Mouse (Mus musculus) hindbrain, embryonic 16.5 days (tissue): ENCODE measurements at regions not wholly inside any gene's neighbourhood (a gene's known extent, or its start where the extent isn't known, plus 50 kb on each side); places are given as distances from the start of the nearest gene placed in this dataset.

Source experiments
- ATAC-seq: fragments of 200-750 bp; cut with Nextera tagmentation; 2 replicates; pipeline ENCODE4 v1.8.0; 2017; ENCODE audit warnings: moderate TSS enrichment, moderate library complexity
- H3K27ac ChIP-seq: fragments of 300-500 bp; sonication (generic); 2 replicates; pipeline ENCODE4 v1.5.1; 2014; ENCODE audit warnings: low read depth, mild to moderate bottlenecking, control low read depth, low read length, moderate library complexity
- H3K27me3 ChIP-seq: fragments of 300-500 bp; sonication (generic); replicated peaks from 2 replicates; pipeline ENCODE4 v1.6.1; 2014; ENCODE audit warnings: low read length; ENCODE audit not compliant: control insufficient read depth, insufficient read depth
- H3K36me3 ChIP-seq: fragments of 300-500 bp; sonication (generic); 2 replicates; pipeline ENCODE4 v1.6.1; 2014; ENCODE audit warnings: mild to moderate bottlenecking, low read length, moderate library complexity, mixed read lengths; ENCODE audit not compliant: control insufficient read depth, insufficient read depth
- H3K4me1 ChIP-seq: fragments of 300-500 bp; sonication (generic); 2 replicates; pipeline ENCODE4 v1.6.1; 2014; ENCODE audit warnings: low read depth, low read length; ENCODE audit not compliant: control insufficient read depth, insufficient read depth
- H3K4me2 ChIP-seq: fragments of 300-500 bp; sonication (generic); 2 replicates; pipeline ENCODE4 v1.6.1; 2014; ENCODE audit warnings: mild to moderate bottlenecking, low read length, control low read depth, moderate library complexity
- H3K4me3 ChIP-seq: fragments of 300-500 bp; sonication (generic); 2 replicates; pipeline ENCODE4 v1.5.1; 2014; ENCODE audit warnings: mild to moderate bottlenecking, low read length, control low read depth, moderate library complexity
- H3K9ac ChIP-seq: fragments of 300-500 bp; sonication (generic); 2 replicates; pipeline ENCODE4 v1.6.1; 2014; ENCODE audit warnings: low read depth, mild to moderate bottlenecking, control low read depth, low read length, moderate library complexity
- H3K9me3 ChIP-seq: fragments of 300-500 bp; sonication (generic); 2 replicates; pipeline ENCODE4 v1.6.1; 2014; ENCODE audit warnings: mild to moderate bottlenecking, low read length, moderate library complexity; ENCODE audit not compliant: control insufficient read depth
- WGBS: fragments of 180-500 bp; shearing (Covaris S2); extraction: QIAGEN DNeasy Blood & Tissue Kit; methylation state at CpG from one replicate; pipeline ENCODE4 v1.1.7; 2014; 5-methylcytosine and 5-hydroxymethylcytosine counted together

DNA sequence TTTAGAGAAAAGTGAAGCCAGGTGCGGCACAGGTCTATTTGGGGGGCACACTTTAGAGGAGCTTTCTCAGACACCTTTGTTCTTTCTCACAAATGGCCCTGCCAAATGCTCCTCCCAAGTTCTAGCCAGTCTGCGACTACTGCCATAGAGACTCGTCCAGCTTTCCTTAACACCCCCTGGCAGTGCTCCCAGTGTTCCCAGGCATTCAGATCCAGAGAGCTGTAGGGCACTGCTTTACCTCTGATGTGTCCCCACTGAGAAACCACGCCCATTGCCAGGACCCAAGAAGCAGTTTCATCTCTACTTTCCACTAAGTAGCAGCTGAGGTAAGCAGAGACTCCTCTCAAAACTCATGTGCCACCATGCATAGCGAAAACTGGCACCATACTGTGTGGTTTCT is 102.3 kb upstream of the Mgmt start:
- no peaks in the 10 kb centered on the region; the same call in 1 of the 2 replicates for H3K4me1 ChIP-seq
- H3K9ac ChIP-seq, result no peak overlapping the region
- peaks cover 2% of the 10 kb centered on the region; the same call in 1 of the 2 replicates for H3K9me3 ChIP-seq
- WGBS, result 75% methylated on average over 5 of the region's 5 CpGs
- no peak overlapping the region for H3K4me2 ChIP-seq
- no peak for ATAC-seq
- no peak overlapping the region for H3K27ac ChIP-seq
- no peak overlapping the region for H3K4me3 ChIP-seq
- no peaks in the 10 kb centered on the region for H3K36me3 ChIP-seq
- H3K27me3 ChIP-seq, result no peaks in the 10 kb centered on the region

DNA sequence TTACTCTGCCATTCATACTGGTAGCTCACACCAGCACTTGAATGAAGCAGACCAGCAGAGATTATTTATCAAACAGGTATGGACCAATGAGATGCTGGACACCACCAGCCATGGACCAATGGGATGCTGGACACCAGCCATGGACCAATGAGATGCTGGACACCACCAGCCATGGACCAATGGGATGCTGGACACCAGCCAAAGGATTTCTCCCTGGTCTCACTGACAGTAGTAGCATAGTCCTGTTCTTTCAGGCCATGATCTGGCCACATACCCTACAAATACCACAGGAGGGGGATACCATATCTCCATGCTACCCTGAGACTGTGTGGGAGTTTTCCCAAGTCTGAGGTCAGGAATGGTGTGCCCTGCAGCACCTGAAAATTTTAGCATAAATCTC is 98.0 kb upstream of the Mgmt start:
- no peak overlapping the region for H3K27ac ChIP-seq
- H3K4me3 ChIP-seq, result no peak overlapping the region
- no peaks in the 10 kb centered on the region for H3K36me3 ChIP-seq
- peaks cover 3% of the 10 kb centered on the region for H3K4me1 ChIP-seq
- ATAC-seq, result no peak
- no peak overlapping the region for H3K9ac ChIP-seq
- H3K4me2 ChIP-seq, result no peak overlapping the region
- H3K27me3 ChIP-seq, result no peaks in the 10 kb centered on the region
- no peaks in the 10 kb centered on the region for H3K9me3 ChIP-seq

DNA sequence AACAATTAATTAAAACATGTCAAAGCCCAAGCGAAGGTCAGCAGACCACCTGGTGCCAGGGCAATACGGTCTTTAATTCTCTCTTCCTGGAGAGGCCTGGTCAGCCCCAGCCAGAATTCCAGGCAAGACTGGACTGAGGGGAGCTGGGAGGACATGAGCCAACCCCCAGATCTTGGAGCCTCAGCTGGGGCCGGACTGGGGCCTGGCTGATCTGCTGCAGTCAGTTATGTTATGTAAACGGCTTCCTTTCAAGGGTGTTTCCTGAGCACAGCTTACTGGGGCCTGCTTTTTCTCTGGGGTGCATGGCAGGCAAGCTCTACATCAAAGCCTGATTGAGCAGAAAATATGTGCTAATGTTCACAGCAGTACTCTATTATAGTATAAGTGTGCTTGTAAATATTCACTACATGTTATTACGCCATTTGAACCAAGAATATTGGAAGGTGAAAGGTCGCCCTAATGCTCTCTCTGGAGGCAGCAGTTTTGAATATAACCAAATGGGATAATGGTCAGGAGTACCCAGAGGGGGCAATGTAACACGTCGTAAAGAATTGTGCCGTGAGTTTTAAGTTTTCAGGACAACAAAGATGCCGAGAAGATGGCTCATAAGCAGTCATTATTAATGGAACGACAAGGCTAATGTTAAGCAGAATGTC is 96.5 kb upstream of the Mgmt start:
- no peak overlapping the region for H3K27ac ChIP-seq
- WGBS, result 33% methylated on average over 11 of the region's 11 CpGs

DNA sequence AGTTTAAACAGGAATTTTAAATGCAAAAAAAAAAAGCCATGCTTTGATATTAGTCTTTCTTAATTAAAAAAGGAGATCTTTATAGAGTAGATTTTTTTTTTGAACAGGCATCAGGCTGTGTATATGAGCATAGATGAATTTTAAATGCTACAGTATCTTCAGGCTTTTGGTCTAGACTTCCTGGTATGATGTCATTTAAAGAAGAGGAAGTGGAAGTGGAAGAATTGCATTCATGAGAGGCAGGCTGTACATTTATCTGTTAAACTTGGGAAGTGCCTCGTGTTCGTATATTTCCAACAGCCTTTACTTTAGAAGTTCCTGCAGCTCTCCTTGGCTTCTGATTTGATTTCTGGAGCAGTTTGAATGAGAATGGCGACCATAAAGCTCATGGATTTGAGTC is 95.8 kb upstream of the Mgmt start:
- Histone ChIP-seq H3K4me1 (peaks cover 3% of the 10 kb centered on the region; the same call in 1 of the 2 replicates), H3K4me3 (no peak overlapping the region), H3K36me3 (no peaks in the 10 kb centered on the region), H3K27ac (no peak overlapping the region), H3K4me2 (no peak overlapping the region), H3K27me3 (no peaks in the 10 kb centered on the region), H3K9ac (no peak overlapping the region), H3K9me3 (no peaks in the 10 kb centered on the region)
- ATAC-seq, result no peak
- WGBS, result 88% methylated on average over 3 of the region's 3 CpGs

More for the DNA sequence above, 96.5 kb upstream of the Mgmt start:
- H3K4me1 ChIP-seq, result peaks cover 3% of the 10 kb centered on the region; the same call in 1 of the 2 replicates
- H3K36me3 ChIP-seq, result no peaks in the 10 kb centered on the region
- no peaks in the 10 kb centered on the region for H3K27me3 ChIP-seq
- H3K4me3 ChIP-seq, result no peak overlapping the region
- no peak for ATAC-seq
- H3K9ac ChIP-seq, result no peak overlapping the region
- H3K4me2 ChIP-seq, result no peak overlapping the region
- no peaks in the 10 kb centered on the region for H3K9me3 ChIP-seq

DNA sequence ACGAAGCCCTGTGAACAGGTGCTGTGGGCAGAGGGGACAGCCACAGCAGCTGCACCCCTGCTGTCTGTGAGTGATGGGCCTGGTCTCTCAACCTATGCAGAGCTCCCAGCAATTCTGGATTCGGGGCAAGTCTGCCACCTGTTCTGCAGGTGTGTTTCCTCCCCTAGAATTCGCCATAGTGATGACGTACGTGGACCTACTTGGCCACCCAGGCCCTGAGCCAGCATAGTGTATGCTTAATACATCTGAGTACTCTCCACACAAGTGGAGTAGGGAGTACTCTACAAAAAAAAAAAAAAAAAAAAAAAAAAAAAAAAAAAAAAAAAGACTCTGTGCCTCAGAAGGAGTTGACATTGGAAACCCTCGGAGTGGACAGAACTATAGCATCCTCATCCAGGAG is 87.3 kb upstream of the Mgmt start:
- Histone ChIP-seq H3K9ac (no peak overlapping the region), H3K4me1 (no peaks in the 10 kb centered on the region), H3K36me3 (no peaks in the 10 kb centered on the region), H3K4me2 (no peak overlapping the region), H3K9me3 (no peaks in the 10 kb centered on the region), H3K27me3 (no peaks in the 10 kb centered on the region), H3K27ac (no peak overlapping the region), H3K4me3 (no peak overlapping the region)
- 83% methylated on average over 6 of the region's 6 CpGs for WGBS
- ATAC-seq, result no peak

DNA sequence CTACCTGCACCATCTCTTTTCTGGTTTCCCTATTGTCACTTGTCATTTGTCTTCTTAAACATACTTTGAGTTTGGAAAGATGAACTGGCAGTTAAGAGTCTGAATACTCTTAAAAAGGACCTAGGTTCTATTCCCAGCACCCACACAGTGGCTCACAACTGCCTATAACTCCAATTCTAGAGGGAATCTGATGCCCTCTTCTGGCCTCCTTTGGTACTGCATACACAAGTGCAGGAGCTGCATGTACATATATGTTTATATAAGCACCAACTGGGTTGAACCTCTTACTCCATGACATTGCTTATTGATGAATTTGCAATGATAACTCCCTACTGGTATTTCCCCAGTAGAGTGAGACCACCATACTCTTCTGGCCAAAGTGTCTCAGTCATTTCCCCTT is 86.4 kb upstream of the Mgmt start:
- H3K36me3 ChIP-seq, result no peaks in the 10 kb centered on the region
- H3K9ac ChIP-seq, result no peak overlapping the region
- no peaks in the 10 kb centered on the region for H3K27me3 ChIP-seq
- no peaks in the 10 kb centered on the region for H3K9me3 ChIP-seq
- ATAC-seq, result no peak
- H3K4me3 ChIP-seq, result no peak overlapping the region
- H3K4me2 ChIP-seq, result no peak overlapping the region
- H3K27ac ChIP-seq, result no peak overlapping the region
- no peaks in the 10 kb centered on the region for H3K4me1 ChIP-seq

DNA sequence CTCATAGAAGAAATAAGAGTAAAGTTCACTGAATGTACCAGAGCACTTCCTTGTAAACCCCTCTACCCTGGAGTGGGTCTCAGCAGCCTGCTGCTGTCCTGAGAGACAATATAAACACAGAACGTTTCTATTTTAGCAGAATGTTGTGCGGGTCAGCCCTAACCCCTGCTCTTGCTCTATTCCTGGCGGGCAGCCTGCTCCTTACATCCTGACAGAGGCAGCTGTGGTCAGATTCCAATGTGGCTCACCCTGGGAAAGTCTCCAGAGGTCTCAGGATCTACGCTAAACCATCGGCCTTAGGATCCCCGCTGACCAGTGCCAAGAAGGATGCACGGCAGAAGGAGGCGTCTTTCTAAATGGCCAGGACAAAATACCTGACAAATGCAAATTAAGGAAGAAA is 84.8 kb upstream of the Mgmt start:
- H3K27ac ChIP-seq, result no peak overlapping the region
- no peak overlapping the region for H3K4me2 ChIP-seq
- ATAC-seq, result no peak
- H3K4me1 ChIP-seq, result no peaks in the 10 kb centered on the region
- H3K27me3 ChIP-seq, result no peaks in the 10 kb centered on the region
- no peaks in the 10 kb centered on the region for H3K36me3 ChIP-seq
- no peaks in the 10 kb centered on the region for H3K9me3 ChIP-seq
- H3K4me3 ChIP-seq, result no peak overlapping the region
- 80% methylated on average over 8 of the region's 8 CpGs for WGBS
- H3K9ac ChIP-seq, result no peak overlapping the region

DNA sequence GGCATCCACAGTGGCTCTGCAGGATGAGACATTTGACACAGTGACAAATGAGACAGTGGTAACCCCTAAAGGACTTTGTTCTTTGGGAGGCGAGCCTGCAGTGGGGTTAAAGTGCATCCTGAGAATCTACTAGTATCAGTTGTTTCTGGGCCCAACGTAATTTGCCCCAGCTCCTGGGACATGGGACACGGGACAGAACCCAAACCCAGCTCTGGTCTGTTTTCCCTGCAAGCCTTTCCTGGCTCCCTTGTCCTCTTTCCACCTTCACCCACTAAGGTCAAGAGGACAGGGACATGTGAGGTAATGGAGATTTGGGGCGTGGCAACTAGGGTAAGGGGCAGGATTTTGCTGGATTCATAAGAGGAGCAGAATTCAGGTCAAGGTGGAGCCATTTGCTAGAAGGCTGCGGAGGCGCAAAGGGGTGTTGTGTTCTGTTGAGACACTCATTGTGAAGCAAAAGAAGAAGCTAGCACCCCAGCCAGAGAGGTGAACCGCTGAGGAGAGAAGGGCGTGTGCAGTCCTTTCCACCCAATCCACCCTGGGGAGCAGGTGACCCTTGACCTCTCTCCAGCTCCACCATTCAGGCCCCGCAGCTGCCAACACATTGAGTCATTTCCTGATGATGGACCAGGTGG is 80.6 kb upstream of the Mgmt start:
- ATAC-seq, result no peak
- H3K4me3 ChIP-seq, result no peak overlapping the region
- 79% methylated on average over 9 of the region's 9 CpGs for WGBS
- no peaks in the 10 kb centered on the region for H3K36me3 ChIP-seq
- H3K4me1 ChIP-seq, result no peaks in the 10 kb centered on the region
- no peaks in the 10 kb centered on the region for H3K27me3 ChIP-seq
- H3K9ac ChIP-seq, result no peak overlapping the region
- H3K27ac ChIP-seq, result no peak overlapping the region
- no peaks in the 10 kb centered on the region for H3K9me3 ChIP-seq
- H3K4me2 ChIP-seq, result no peak overlapping the region

DNA sequence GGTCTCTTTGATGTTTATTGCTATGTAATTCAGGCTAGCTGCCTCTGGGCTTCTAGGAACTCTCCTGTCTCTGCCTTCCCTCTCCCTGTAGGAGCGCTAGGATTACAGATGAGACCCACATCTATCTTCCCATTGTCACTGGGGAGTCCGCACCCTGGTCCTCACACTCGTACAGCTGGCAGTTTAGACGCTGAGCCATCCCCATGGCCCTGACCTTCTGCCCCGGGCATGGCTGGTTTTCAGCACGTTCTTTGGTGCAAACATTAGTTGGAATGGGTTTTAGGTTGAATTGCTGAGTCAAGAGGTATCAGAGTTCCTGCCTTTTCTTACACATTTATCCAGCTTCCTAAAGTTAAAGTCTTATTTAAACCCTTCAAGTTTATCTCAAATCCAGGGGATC is 79.7 kb upstream of the Mgmt start:
- no peaks in the 10 kb centered on the region for H3K36me3 ChIP-seq
- no peaks in the 10 kb centered on the region for H3K9me3 ChIP-seq
- H3K4me1 ChIP-seq, result no peaks in the 10 kb centered on the region
- H3K4me3 ChIP-seq, result no peak overlapping the region
- no peak overlapping the region for H3K27ac ChIP-seq
- H3K4me2 ChIP-seq, result no peak overlapping the region
- no peak for ATAC-seq
- no peaks in the 10 kb centered on the region for H3K27me3 ChIP-seq
- no peak overlapping the region for H3K9ac ChIP-seq
- 76% methylated on average over 6 of the region's 6 CpGs for WGBS
